Mouse (Mus musculus) CH12.LX (cell line): ENCODE data around the gene Otud3.

ENCODE experiments used
- CHD2 ChIP-seq: IDR thresholded peaks from 2 replicates; pipeline ENCODE4 v1.6.1; 2011; ENCODE audit warnings: low read length, improper control_type of control experiment
- CTCF ChIP-seq, 2 experiments: IDR thresholded peaks in 1 of 2; conservative IDR thresholded peaks in 1 of 2; 2 replicates each; pipeline ENCODE4 v1.5.1; 2011 to 2012; ENCODE audit warnings: low read depth in 2 of 2, low read length in 2 of 2, improper control_type of control experiment in 1 of 2, inconsistent platforms in 1 of 2, mild to moderate bottlenecking in 1 of 2, moderate library complexity in 1 of 2
- ELF1 ChIP-seq: IDR thresholded peaks from 2 replicates; pipeline ENCODE4 v1.6.1; 2014; ENCODE audit warnings: low read depth, mild to moderate bottlenecking, inconsistent platforms, low read length, improper control_type of control experiment
- EP300 ChIP-seq: IDR thresholded peaks from 2 replicates; pipeline ENCODE4 v1.6.1; 2011; ENCODE audit warnings: low read length, improper control_type of control experiment
- MXI1 ChIP-seq: IDR thresholded peaks from 2 replicates; pipeline ENCODE4 v1.6.1; 2011; ENCODE audit warnings: mild to moderate bottlenecking, low read depth, low read length, improper control_type of control experiment
- POLR2A ChIP-seq: IDR thresholded peaks from 2 replicates; pipeline ENCODE4 v1.6.1; 2011; ENCODE audit warnings: low read depth, mild to moderate bottlenecking, improper control_type of control experiment, low read length
- SMC3 ChIP-seq: IDR thresholded peaks from 2 replicates; pipeline ENCODE4 v1.6.1; 2011; ENCODE audit warnings: low read depth, low read length, improper control_type of control experiment
- TCF12 ChIP-seq: IDR thresholded peaks from 2 replicates; pipeline ENCODE4 v1.6.1; 2014; ENCODE audit warnings: low read depth, mild to moderate bottlenecking, inconsistent platforms, low read length, improper control_type of control experiment
- USF1 ChIP-seq: IDR thresholded peaks from 2 replicates; pipeline ENCODE4 v1.6.1; 2014; ENCODE audit warnings: low read depth, mild to moderate bottlenecking, inconsistent platforms, low read length, improper control_type of control experiment

GRCm38 (mm10) chr4:138865991-138866390, 47.8 kb downstream of the Otud3 start:
- TF ChIP-seq USF1 (no peak), TCF12 (no peak), POLR2A (no peak), CTCF (conservative IDR thresholded peaks at IDR 0.05 in 1 of 2, IDR thresholded peaks at IDR 0.05 in 1 of 2; ENCODE audit: low read depth in 2 of 2, low read length in 2 of 2) (no peak), SMC3 (no peak), EP300 (no peak), MXI1 (no peak), CHD2 (no peak), ELF1 (no peak)
